Mouse (Mus musculus) brain, embryonic 18.5 days (tissue): ENCODE results near the gene Il12a.

Source experiments
- DNase-seq: peaks from one replicate; pipeline ENCODE4 v3.0.0-alpha.2; 2012; ENCODE audit warnings: low read depth, low spot score

Gene Il12a

DNA sequence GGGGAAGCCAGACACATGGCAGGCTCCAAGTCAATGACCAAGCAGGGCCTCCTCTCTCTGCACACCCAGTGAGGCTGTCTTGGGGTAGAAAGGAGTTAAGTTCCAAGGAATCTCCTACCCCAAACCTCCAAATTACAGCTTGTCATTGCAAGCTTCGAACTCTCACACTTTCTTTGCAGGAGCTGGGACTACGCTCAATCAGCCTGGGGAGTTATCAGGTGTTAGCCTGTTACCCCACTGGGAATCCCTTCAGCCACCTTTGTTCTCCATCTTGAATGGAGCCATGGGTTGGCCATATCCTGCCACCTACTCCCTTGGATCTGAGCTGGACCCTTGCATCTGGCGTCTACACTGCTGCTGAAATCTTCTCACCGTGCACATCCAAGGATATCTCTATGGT, at the start of gene Il12a:
Gene Il12a (plus strand): TSS at position 301 of the 400 bp plus-strand sequence.
- no peak for DNase-seq

DNA sequence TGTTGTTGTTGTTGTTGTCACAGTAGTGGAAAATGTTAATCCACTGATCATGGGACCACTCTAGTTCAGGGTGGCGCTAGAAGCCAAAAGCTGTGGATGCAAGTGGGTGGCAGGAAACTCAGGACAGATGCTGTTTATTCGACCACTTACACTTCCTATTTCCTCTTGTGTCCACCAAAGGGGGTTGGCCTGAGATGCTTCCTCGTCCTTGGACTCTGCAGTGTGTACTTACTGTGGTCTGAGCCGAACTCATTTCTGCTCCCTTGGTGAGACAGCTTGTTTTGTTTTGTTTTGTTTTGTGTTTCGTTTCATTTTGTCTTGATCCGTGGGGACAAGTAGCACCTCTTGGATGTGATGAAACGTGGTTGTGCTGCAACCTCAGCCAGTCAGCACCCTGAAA, 47.5 kb upstream of the Il12a start:
- DNase-seq = no peak

DNA sequence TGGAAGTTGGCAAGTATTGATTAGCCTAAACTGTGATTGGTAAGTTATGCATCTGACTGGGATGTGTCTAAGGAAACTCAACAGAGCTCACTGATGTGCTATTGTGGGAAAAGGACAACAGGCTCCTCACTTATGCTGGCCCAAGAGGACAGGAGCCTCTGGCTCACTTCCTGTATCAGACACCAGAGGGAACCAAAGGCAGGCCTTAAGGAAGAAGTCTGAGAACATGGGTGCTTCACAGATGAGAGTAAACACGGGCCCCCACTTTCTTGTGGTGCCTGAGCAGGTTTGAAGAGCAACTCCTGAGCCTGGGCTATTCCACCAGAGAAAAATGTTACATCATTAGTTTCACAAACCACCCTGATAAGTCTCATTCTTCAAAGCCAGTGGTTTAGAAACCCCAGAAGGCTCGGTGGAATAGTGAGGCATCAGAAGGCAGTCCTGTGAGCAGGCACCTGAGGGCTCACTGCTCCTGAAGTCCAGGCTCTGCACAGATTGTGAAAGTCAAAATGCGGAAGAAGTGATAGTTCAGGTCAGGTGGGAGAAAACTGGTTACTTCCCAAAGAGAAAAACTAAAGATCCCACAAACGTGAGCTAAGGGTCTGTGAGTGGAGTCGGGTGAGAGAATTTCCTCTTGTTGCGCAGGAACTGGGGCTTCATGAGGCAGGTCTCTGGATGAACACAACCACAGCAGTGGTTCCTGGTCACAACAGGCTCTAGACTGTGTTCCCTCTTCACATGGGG, 43.9 kb upstream of the Il12a start:
- DNase-seq = no peak

DNA sequence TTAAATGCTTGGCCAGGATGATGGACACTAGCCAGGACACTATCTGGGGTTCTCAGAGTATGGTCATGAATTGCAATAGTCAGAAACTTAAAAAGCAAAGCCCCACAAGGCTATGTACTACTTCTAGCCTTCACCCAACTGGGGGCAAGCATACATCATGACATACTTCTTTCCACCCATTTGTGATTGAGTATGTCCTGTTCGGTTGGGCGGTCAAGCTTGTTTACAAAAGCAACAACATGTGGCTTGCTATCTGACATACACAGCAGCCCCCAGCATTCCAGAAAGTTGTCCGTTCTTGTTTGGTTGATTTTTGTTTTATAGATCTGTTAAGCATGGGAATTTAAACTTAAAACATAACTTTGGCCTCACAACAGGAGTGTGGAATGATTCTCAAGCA, 43.2 kb upstream of the Il12a start:
- DNase-seq = no peak

DNA sequence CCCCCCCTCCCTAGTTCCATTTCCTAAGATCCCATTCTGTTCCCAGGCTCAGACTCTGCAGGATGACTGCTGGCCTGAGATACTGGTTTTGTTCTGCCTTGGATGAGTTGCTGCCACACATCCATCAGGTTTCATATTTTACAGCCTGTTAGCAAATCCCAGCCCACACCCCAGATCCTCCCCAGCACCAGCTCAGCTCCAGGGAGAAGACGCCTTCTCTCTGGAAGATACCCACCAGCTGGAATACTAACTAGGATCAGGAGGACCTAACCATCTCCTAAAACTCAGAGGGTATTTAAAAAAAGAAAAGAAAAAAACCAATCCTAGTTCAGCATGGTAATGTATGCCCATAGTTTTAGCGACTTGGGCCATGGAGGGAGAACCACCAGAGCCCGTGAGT, 40.2 kb upstream of the Il12a start:
- no peak for DNase-seq

DNA sequence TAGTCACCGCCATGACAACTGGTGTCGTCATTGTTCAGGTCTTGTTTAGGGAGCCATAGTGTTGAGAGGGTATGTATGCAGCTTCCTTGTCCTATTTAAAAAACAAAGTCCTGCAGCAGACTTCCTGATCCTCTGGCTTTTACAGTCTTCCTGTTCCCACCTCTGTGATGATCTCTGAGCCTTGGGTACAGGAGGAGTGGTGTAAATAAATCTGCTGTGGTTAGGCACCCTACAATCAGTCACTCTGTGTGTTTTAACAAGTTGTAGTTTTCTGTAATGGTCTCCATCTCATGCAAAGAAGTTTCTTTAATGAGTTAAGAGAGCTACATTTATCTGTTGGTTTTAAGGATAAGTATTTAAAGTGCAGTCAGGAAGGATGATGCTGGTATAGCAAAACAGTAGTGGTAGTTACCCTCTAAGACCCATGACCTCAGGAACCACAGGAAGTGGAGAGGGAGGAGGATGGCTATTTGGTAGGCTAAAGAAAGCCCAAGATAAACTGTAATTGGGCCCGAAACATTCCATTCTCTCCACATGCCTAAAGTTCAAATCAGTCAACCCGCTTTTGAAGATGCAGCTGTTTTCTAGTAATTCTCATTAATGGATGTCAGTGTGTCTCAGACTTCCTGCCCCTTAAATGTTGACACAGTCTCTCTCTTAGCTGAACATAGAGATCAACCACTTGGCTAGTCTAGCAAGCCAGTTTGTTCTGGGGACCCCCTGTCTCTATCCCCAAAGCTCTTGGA, 33.7 kb upstream of the Il12a start:
- DNase-seq = no peak

DNA sequence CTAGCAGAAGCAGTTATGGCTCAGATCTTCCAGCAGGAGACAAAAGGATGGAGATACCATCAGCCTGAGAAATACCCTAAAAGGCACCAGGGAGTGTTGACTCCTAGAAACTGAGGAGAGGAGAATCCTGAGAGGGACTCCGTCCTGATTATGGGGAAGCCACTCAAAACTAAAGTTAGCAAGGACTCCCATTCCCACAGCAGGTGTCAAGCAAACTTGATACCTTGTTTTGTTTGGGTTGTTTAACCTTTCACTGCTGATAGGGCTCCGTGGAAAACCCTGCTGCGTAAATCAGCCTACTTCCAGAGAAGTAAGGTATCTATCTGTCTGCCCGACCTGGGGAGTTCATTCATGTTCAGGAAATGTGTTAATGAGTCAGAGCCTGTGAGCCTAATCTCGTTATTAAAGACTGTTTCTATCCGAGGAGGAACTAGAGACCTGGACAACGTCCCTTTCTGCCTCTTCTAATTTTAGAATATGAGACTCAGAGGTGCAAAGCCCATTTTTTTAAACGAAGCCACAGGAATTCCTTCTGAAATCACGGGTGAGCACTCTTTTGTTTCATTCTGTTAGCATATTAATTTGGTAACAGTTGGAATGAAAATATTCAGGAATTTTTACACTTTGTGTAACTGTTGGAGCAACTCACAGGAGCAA, 32.7 kb upstream of the Il12a start:
- DNase-seq = no peak

DNA sequence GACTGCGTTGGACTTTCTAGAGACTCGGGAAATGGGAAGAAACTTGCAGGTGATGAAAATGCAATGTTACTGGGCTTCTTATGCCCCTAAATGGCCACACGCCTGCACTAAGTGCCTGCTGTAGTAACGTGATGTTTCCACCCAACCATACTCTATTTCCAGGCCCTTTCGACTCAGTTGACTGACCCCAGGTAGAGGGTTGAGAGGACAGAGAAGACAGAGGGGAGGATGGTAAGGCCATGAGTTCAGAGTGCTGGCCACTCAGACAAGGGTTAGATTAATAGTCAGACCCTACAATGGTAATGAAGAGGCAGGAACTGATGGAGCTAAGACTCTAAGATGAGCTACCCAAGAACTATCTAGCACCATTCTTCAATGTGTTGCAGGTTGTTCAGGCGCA, 30.4 kb upstream of the Il12a start:
- DNase-seq = no peak

DNA sequence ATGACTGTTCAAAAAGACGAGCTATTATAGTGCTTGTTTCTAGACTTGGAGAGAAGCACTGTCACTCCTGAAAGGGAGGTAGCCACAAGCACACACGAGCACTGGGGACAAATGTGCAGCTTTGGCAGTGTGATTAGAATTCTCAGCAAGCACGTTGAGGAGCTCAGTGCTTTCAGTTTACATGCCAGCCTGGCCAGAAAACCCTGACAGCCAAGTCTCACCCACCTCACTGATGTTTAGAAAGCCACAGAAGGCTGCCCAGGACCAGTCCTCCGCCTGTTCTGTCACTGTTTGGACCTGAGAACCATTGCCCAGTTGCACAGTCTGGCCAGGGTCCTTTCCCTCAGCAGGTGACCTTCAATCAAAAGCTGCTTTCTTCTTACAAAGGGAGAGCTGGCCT, 29.9 kb upstream of the Il12a start:
- DNase-seq = no peak

DNA sequence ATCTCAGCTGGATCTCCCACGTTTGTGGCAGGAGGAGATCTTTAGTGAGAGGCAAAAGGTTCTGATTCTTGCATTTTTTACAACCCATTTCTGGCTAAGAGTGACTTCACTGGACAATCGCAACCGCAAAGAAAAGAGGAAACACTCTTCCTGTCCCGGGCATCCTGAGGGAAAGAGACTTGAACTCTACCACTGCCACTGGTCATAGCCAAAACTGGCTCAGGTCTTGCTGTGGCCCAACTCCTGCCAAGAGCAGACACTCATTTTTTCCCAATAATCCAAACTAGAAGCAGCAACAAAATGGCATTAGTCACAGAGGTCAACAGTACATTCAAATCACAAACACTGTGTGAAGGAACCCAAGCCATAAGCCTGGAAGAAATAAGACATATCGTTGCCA, 28.1 kb upstream of the Il12a start:
- DNase-seq = no peak

DNA sequence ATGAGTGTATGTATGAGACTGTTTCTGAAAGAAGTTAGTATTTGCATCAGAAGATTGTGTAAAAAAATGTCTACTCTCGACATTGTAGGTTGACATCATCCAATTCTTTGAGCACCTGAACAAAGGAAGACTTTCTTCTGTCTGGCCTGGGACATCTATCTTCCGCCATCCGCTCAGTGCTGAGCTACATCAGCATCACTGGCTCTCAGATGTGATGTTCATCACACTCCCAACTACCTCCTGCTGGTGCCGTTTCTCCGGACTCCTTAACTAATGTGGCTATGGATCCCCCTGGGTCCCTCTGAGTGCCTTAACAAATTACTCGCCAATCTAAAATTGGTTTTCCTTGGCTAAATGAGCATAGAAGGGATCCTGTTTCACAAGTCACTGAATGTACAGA, 26.1 kb upstream of the Il12a start:
- DNase-seq = no peak

DNA sequence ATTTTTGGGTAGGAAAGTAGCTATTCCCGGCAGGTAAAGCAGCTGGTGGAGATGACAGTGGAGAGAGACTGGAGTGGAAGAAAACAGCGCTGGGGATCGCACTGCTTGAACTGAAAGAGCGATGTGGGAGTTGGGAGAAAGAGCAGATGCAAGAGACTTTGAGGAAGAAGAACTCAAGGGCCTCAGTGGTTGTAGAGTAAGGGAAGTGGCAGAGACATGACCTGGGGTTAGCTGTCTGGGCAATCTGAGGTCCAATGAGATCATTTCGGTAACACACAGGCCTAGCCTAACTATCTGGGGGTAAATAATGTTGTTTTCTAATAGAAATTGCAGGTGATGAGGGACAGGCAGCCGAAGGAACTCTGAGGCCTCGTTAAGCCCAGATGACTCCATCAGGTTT, 24.1 kb upstream of the Il12a start:
- no peak for DNase-seq

DNA sequence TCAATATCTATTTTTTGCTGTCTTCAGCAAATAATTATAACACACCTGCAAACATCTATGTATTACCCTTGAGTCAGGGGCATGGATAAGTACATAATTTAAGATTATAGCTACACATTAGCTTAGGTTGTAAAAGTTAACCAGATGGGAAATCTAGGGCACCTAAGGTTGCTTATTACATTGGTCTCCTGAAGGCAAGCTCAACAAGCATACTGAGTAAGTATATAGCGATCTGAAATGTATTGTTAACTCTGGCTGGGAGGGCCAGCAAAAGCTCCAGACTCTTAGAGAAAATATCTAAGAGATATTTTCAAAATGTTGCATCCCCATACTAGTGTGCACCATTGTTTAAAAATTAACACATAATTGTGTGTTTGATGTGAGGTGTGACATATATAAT, 22.6 kb upstream of the Il12a start:
- DNase-seq = no peak

DNA sequence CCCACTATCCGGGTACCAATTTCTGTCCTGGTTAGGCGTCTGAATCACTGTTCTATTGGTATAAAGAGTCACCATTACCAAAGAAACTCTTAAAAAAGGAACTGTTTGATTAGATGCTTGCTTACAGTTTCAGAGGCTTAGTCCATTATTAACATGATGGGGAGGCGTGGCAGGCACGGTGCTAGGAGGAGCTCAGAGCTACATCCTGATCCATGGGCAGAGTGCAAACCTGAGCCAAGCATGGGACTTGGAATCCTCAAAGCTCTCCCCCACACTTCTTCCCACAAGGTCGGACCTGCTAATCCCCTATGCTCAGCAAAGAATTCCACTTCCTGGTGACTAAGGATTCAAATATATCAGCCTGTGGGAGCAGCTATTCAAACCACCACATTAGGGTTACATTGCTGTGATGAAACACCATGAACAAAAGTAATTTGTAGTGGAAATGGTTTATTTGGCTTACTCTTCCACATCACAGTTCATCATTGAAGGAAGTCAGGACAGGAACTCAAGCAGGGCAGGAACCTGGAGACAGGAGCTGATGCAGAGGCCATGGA, 20.9 kb upstream of the Il12a start:
- no peak for DNase-seq

DNA sequence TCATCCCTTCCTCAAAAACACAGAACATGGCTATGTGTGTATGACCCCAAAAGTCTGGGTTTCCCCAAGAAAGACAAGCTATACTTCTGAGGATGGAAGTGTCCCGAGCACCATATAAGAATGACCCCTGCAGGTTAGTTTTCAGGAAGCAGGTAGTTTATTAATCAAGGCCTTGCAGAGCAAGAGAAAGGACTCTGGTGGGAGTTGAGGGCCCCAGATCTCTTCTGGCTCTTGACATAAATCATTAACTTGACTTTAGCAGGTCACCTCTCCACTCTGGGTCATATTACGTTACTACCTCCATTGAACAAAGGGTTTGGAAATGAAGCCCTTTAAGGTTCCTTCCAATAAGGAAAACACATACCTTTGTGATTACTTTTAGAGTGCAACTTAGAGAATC, 15.7 kb upstream of the Il12a start:
- no peak for DNase-seq

DNA sequence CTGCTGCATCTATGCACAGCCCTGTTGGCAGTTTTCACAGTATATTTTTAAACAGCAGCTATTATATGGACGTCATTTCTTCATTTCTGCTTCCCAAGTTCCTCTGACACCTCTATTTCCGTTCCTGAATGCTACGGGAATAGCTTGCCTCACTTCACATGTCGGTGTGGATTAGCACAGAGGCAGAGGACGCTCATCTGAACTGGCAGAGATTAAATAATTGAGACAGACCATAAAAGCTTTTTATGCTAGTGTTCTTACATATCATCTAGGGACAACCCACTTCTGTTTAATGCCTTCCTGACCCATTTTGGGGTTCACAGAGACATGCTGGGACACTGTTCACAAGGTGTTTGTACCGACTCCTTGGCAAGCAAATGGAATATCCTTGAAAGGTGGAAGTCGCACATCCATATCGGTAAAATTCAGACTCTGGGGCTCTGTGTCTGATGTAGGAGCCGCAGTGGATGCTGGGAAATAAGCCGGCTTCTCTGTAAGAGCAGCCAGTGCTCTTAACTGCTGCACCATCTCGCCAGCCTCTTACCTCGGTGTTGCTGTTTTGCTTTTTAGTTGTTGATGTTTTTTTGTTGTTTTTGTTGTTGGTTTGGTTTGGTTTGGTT, 15.1 kb upstream of the Il12a start:
- no peak for DNase-seq

DNA sequence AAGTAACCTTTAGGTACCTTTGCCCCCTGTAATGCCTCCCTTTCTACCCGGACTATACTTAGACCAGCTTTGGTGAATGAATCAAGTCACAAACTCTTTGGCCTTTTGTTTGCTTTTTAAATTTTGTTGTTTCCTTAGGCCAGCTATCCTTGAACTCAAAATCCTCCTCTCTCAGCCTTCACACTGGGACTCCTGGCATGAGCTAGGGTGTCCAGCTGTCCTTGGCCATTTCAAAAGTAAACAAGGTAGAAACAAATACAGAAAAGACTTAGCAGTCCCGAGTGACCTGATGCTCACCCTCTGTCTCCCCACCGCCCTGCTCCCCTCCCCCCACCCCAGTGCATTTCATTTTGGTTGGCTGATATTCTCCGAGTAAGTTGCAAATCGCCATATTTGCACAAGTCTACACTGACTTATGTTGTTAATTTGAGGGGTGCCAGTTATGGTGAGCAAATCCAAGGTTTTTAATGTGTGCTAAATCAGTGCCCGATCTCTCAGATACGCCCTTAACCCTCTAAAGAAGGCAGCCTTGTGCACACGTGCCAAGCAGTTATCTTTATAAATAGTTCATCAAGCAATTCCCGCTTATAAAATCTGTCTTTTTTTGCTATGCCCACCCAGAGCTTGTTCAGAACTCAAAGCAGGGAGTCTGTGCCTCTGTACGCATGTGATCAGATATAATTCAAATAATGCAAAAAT, 14.3 kb upstream of the Il12a start:
- no peak for DNase-seq

DNA sequence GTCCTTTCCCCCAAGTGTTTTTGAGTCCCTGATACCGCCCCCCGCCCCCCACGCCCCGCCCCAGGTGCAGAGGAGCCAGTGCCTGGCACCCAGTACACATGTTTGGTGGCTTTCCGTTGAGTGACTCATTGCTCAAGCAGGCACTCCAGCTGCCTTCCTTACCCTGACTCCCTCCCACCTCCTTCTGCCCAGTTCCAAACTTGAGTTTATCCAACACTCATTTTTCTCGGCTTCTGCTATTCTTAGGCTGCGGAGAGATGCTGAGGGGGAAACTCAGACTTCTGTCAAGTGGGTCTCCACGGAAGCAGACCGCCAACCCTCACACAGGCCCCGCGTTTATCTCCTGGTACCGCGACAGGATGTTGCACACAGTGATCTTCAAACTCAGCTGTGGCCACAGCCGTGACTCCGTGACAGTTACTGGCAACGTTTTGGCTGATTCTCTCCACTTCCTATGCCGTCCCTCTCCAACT, 13.6 kb upstream of the Il12a start:
- no peak for DNase-seq

DNA sequence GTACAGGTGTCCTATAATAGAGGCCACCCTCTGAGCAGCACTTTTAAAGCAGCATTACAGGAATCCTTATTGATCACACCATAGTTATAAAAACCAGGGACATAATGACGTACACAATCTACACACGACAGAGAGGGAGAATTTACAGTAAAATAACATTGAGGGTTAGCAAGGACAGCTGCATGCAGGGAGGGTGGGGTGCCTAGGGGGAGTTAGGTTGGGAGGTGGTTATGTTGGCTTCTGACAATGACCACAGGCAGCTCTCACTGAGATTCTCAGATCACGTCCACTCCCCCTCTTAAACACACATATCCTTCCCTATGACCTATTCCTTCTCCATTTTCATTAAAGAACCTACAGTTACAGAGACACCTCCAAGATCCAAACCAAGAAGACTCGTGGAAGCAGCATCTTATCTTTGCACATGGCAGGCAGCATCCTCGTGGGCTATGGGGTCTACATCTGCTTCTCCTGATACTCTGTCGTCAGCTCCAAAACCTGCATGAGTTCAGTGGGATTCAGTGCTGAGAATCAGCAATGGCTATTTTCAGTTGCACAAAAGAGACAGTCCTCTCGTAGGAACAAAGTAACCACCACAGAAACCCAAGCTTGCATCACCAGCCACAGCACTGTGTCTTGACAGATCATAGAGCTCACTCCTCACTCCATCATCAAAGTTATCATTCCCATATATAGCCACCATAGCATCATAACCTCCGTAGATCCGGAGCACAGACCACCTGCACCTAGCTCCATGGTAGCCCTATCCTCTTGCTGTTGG, 11.4 kb upstream of the Il12a start:
- DNase-seq = no peak

DNA sequence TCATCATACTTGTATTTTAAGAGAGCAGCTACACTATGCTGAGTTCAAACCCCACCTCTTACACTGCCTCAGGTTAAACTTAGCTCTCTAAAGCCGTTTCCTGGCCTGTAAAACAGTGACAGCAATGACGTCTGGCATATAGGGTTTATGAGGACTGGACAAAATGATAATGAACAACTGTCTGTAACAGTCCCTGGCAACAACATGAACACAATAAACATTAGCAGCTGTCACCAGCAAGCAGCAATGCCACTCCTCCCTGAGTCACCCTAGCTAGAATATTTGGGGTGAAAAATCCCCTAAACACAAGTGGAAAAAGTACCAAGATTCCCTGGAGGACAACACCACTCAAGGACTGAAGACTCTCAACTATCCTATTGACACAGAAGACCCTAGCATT, 6.9 kb upstream of the Il12a start:
- DNase-seq = no peak

DNA sequence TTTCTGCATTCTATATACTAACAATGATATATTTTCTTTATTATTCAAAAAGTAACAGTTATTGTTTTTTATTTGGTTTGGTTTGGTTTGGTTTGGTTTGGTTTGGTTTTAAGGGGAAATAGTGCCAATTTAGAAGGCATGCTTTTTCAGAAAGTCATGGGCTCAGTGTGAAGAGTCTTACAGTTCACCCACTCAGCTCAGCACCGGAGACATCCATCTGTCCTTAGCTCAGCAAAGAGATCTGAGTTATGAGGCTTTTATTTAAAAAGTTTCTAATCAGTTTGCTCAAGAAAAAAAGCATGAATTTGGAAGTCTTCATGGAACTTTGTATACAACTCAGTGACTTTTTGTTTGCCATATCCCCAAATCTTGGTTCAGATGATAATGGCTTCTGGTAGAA, 6.2 kb upstream of the Il12a start:
- no peak for DNase-seq
